Mouse (Mus musculus) thymus, postnatal 0 days (tissue): ENCODE measurements around the gene Polr2b. TPM values are rescaled to one million over a fixed set of nuclear protein-coding genes. Genes with fewer than 3 reads are reported as not detected.
A peak's percentile ranks its signal among the peaks of the same experiment; 100 is the strongest.

Experiments used
- DNase-seq: peaks from one replicate; pipeline ENCODE4 v3.0.0-alpha.2; 2015; ENCODE audit warnings: low spot score
- polyA plus RNA-seq: library from polyadenylated mRNA; unstranded; fragments of >200 nt; fragmentation: Nextera tagmentation; extraction: Ambion mirVana; gene quantifications from 2 replicates; pipeline ENCODE4 v1.2.1, GENCODE M21; 2015

Gene Polr2b
- polyA plus RNA-seq: 56.5 and 56.9 TPM in 2 replicates

- peak; percentile 97 for DNase-seq
These were observed at the start of gene Polr2b, which contains the start of gene Noa1 for GRCm38 (mm10) chr5:77309924-77310772. TSS of gene Polr2b (plus strand) at chr5:77310147. TSS of gene Noa1 (minus strand) at chr5:77310084.

GRCm38 (mm10) chr5:77261137-77261536 is 48.8 kb upstream of the Polr2b start:
- no peak for DNase-seq

- DNase-seq: no peak
These were observed 47.8 kb upstream of the Polr2b start for GRCm38 (mm10) chr5:77262105-77262504.

- peak; percentile 72 for DNase-seq
These were observed 44.8 kb upstream of the Polr2b start, which contains the start of gene Rest for GRCm38 (mm10) chr5:77265081-77265670. TSS of gene Rest (plus strand) at chr5:77265491.

GRCm38 (mm10) chr5:77265671-77266065 is 44.3 kb upstream of the Polr2b start:
- peak; percentile 56 for DNase-seq

- peak; percentile 68 for DNase-seq
These were observed 43.7 kb upstream of the Polr2b start for GRCm38 (mm10) chr5:77266066-77266885.

- peak; percentile 67 for DNase-seq
These were observed 43.0 kb upstream of the Polr2b start for GRCm38 (mm10) chr5:77266886-77267401.

- DNase-seq: no peak
These were observed 42.5 kb upstream of the Polr2b start for GRCm38 (mm10) chr5:77267441-77267840.

- no peak for DNase-seq
These were observed 41.9 kb upstream of the Polr2b start for GRCm38 (mm10) chr5:77267957-77268624.

GRCm38 (mm10) chr5:77269399-77269798 is 40.5 kb upstream of the Polr2b start:
- peak; percentile 14 for DNase-seq

GRCm38 (mm10) chr5:77273151-77273550 is 36.8 kb upstream of the Polr2b start:
- peak; percentile 90 for DNase-seq

GRCm38 (mm10) chr5:77275950-77276349 is 34.0 kb upstream of the Polr2b start:
- DNase-seq: peak; percentile 62

- DNase-seq: no peak
These were observed 32.7 kb upstream of the Polr2b start for GRCm38 (mm10) chr5:77277204-77277603.

GRCm38 (mm10) chr5:77281518-77282174 is 28.3 kb upstream of the Polr2b start:
- DNase-seq: no peak

GRCm38 (mm10) chr5:77282242-77282641 is 27.7 kb upstream of the Polr2b start:
- DNase-seq: no peak

- DNase-seq: no peak
These were observed 24.3 kb upstream of the Polr2b start for GRCm38 (mm10) chr5:77285685-77286084.

GRCm38 (mm10) chr5:77286904-77287303 is 23.0 kb upstream of the Polr2b start:
- no peak for DNase-seq

GRCm38 (mm10) chr5:77287901-77288300 is 22.0 kb upstream of the Polr2b start:
- no peak for DNase-seq

GRCm38 (mm10) chr5:77289686-77290085 is 20.3 kb upstream of the Polr2b start:
- DNase-seq: no peak

GRCm38 (mm10) chr5:77290606-77291005 is 19.3 kb upstream of the Polr2b start:
- no peak for DNase-seq
